In genomic region chr5:101765390-101765901, GRCm38 (mm10) we compare ENCODE assay signal across 8 mouse cellular contexts. TPM values are rescaled to one million over a fixed set of nuclear protein-coding genes. Genes with fewer than 3 reads are reported as not detected.
DNase-seq lines count a peak whose midpoint lies in the region; ATAC-seq and TF ChIP-seq lines count a peak whose summit lies in the region.

No protein-coding gene starts in this region.

- peak overlapping the region; percentile 80 for H3K4me3 ChIP-seq in lung, postnatal 0 days (ENCODE audit: low read depth, low read length)
- H3K4me3 ChIP-seq in stomach, embryonic 15.5 days (replicated peaks) = peak overlapping the region; percentile 79

- no peak for TF ChIP-seq EP300 in lung, postnatal 0 days (IDR thresholded peaks at IDR 0.05)

- H3K4me1 ChIP-seq in lung, postnatal 0 days (ENCODE audit: insufficient read depth, low read depth, low read length) = no peaks in the 10 kb centered on the region
- 0 out of 2 replicates have a peak, but pooled peaks cover 9% of the 10 kb centered on the region for H3K4me1 ChIP-seq in stomach, embryonic 15.5 days

- H3K27ac ChIP-seq in lung, postnatal 0 days (ENCODE audit: low read length) = peak overlapping the region; percentile 87
- 0 out of 2 replicates have a peak overlapping the region, but pooled peaks have one; percentile 16 for H3K27ac ChIP-seq in stomach, embryonic 15.5 days

- TF ChIP-seq CTCF in lung, postnatal 0 days (IDR thresholded peaks at IDR 0.05) = no peak

- no peaks in the 10 kb centered on the region; the same call in 1 of the 2 replicates for H3K27me3 ChIP-seq in lung, postnatal 0 days (replicated peaks; ENCODE audit: insufficient read depth, low read length)
- H3K27me3 ChIP-seq in stomach, embryonic 15.5 days (replicated peaks) = peaks cover 22% of the 10 kb centered on the region

- no peaks in the 10 kb centered on the region for H3K36me3 ChIP-seq in lung, postnatal 0 days (ENCODE audit: insufficient read depth, low read length)
- H3K36me3 ChIP-seq in stomach, embryonic 15.5 days = no peaks in the 10 kb centered on the region

- DNase-seq in ovary, postnatal 14 days (ENCODE audit: low spot score) = peak; percentile 14
- no peak for DNase-seq in ovary, adult 18-20 months (ENCODE audit: low spot score)
- peak; percentile 37 for DNase-seq in embryo, embryonic 11 days
- DNase-seq in heart, adult 9 months (ENCODE audit: low spot score in 2 of 2) = peak; percentile 18 to 36
- peak; percentile 41 to 49 for DNase-seq in kidney, adult 8-10 months
- peak; percentile 37 for DNase-seq in lung, postnatal 0 days (ENCODE audit: low spot score)

- ATAC-seq in lung, postnatal 0 days = peak; percentile 20
- peak; percentile 38 for ATAC-seq in stomach, embryonic 15.5 days (ENCODE audit: insufficient read depth, low FRiP score, low read depth)
- ATAC-seq in CD4-positive, CD25-positive, alpha-beta regulatory T cell, adult 4 months = no peak

- H3K4me2 ChIP-seq in lung, postnatal 0 days (replicated peaks; ENCODE audit: low read depth, low read length) = peak overlapping the region; percentile 98
- peak overlapping the region; percentile 99 for H3K4me2 ChIP-seq in stomach, embryonic 15.5 days

- H3K9me3 ChIP-seq in lung, postnatal 0 days (ENCODE audit: low read length) = no peaks in the 10 kb centered on the region
- no peaks in the 10 kb centered on the region for H3K9me3 ChIP-seq in stomach, embryonic 15.5 days

- H3K9ac ChIP-seq in lung, postnatal 0 days (replicated peaks; ENCODE audit: low read depth) = peak overlapping the region; percentile 60
- H3K9ac ChIP-seq in stomach, embryonic 15.5 days = peak overlapping the region; percentile 54

- WGBS in lung, postnatal 0 days = under 1% methylated on average over 41 of the region's 45 CpGs
- under 1% methylated on average over 43 of the region's 45 CpGs for WGBS in stomach, embryonic 15.5 days

RNA-seq across cellular contexts. Expression of gene Cds1, which starts 0.5 kb away (rescaled TPM):
- polyA plus RNA-seq in lung, postnatal 0 days (2015; fragmentation: Nextera tagmentation; extraction: Ambion mirVana) = 24.0 and 32.4 TPM in 2 replicates
- polyA plus RNA-seq in stomach, embryonic 15.5 days (2015; fragmentation: Nextera tagmentation; extraction: Ambion mirVana) = 6.5 and 7.5 TPM in 2 replicates
- polyA plus RNA-seq in CD4-positive, CD25-positive, alpha-beta regulatory T cell, adult 4 months (2017; shearing (Covaris generic)) = not detected
